Mouse (Mus musculus) thymus, adult 2 months (tissue): ENCODE results near the gene Znhit3.

Source experiments
- CTCF ChIP-seq: fragments of 200-500 bp; IDR thresholded peaks from 2 replicates; pipeline ENCODE4 v1.5.1; 2012; ENCODE audit warnings: mild to moderate bottlenecking, control low read depth, low read length, moderate library complexity, borderline replicate concordance; ENCODE audit not compliant: control insufficient read depth, poor library complexity, insufficient read depth; ENCODE audit errors: extremely low read depth
- POLR2A ChIP-seq: fragments of 200-500 bp; IDR thresholded peaks from 2 replicates; pipeline ENCODE4 v1.6.1; 2012; ENCODE audit warnings: mild to moderate bottlenecking, low read length, control low read depth, moderate library complexity; ENCODE audit not compliant: control insufficient read depth, poor library complexity, insufficient read depth; ENCODE audit errors: extremely low read depth

- no peak for TF ChIP-seq CTCF
- TF ChIP-seq POLR2A, result no peak
Observed at GRCm38 (mm10) chr11:84888025-84888424, 28.1 kb downstream of the Znhit3 start.
